16 mouse cellular contexts compared by ENCODE assay signal in genomic region chr19:4151898-4152297, GRCm38 (mm10). TPM values are rescaled to one million over a fixed set of nuclear protein-coding genes. Genes with fewer than 3 reads are reported as not detected.
"Had no signal": no experiment of that assay in that cellular context is flagged by ENCODE, and none has a peak within 500 bp of the region (broad histone marks: within the 10 kb centered on the region; RNA-seq: fewer than 3 reads in every experiment).

No protein-coding gene starts in this region.

- H3K4me2 ChIP-seq: liver, embryonic 13.5 days; lung, embryonic 15.5 days; midbrain, embryonic 13.5 days; neural tube, embryonic 12.5 days had no signal

- H3K9ac ChIP-seq: liver, embryonic 13.5 days; liver, postnatal 0 days; lung, embryonic 15.5 days; midbrain, embryonic 13.5 days; neural tube, embryonic 12.5 days had no signal

- H3K4me3 ChIP-seq: left cerebral cortex, adult 2 months; liver, embryonic 13.5 days; lung, embryonic 15.5 days; midbrain, embryonic 13.5 days; neural tube, embryonic 12.5 days had no signal

- H3K27ac ChIP-seq: left cerebral cortex, adult 2 months; liver, embryonic 13.5 days; lung, embryonic 15.5 days; midbrain, embryonic 13.5 days; neural tube, embryonic 12.5 days; stomach, postnatal 0 days had no signal

- DNase-seq: kidney, postnatal 25 days; liver; liver, embryonic 13.5 days; liver, postnatal 0 days; thymus, adult 18-20 months; thymus, postnatal 14 days had no signal

- H3K27me3 ChIP-seq: liver, embryonic 13.5 days; lung, embryonic 15.5 days; midbrain, embryonic 13.5 days; neural tube, embryonic 12.5 days had no signal

- H3K9me3 ChIP-seq: liver, embryonic 13.5 days; lung, embryonic 15.5 days; midbrain, embryonic 13.5 days; neural tube, embryonic 12.5 days had no signal

- ATAC-seq: liver, postnatal 0 days; midbrain, embryonic 13.5 days had no signal

RNA-seq across cellular contexts. Expression of gene Cabp4, which starts 8.1 kb away (rescaled TPM):
- total RNA-seq: monocyte, adult 5-6 weeks had no signal
- polyA plus RNA-seq: limb, embryonic 11.5 days; stomach, postnatal 0 days had no signal

RNA-seq across cellular contexts. Expression of gene Gpr152, which starts 12.3 kb away (rescaled TPM):
- total RNA-seq: layer of hippocampus, postnatal 25 days; left cerebral cortex, adult 2 months; left cerebral cortex, postnatal 14 days; monocyte, adult 5-6 weeks had no signal
- polyA plus RNA-seq: kidney, embryonic 16.5 days; limb, embryonic 11.5 days; liver, embryonic 13.5 days; liver, postnatal 0 days; lung, embryonic 15.5 days; neural tube, embryonic 12.5 days; stomach, postnatal 0 days had no signal
